Mouse (Mus musculus) retina, postnatal 7 days (tissue): ENCODE results near the gene Magi2.
"Not testable (repeated sequence)": the region's sequence is repeated elsewhere in the genome, so short reads cannot be mapped to it uniquely, and the experiment has no call there.

Experiments used
- DNase-seq: peaks from one replicate; pipeline ENCODE4 v3.0.0-alpha.2; 2012; ENCODE audit warnings: low read depth, low spot score

The Magi2 gene

GRCm38 (mm10) chr5:19226866-19227243, at the start of gene Magi2:
Gene Magi2, plus strand, starts transcription at chr5:19227036.
- DNase-seq: no peak

DNA sequence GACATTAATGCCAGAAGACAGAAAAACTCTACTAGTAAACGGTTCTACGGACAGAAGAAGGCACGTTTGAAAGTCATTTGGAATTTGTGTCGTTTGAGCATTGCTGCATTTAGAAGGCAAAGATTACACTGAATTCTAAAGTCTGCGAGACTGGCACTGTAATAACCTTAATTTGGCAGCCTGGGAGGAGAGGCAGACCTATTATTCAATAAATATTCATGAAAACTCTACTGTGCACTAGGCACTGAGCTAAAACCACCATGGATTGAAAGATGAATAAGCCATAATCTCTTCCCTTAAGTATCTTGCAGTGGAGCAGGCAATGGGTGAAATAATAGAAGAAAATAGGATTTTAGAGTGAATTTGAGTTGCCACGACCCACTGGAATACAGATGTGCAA, 48.2 kb upstream of the Magi2 start:
- DNase-seq: no peak

DNA sequence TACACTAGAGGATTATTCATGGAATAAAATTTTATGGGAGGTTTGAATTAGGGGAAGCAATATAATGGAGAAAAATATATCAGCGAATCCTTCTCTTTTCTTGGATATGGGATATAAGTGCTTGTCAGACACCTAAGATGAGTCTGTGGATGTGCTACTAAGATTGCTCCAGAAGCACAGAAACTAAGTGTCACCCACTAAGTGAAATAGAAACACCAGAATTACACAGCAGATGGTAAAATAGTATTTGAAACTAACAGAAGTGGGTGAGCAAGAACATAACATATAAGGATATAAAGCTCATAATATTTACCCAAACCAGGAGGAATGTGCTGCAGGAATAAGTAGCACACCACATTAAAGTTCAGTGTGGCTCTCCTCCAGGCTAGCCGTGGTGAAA, 40.7 kb upstream of the Magi2 start:
- DNase-seq: no peak

GRCm38 (mm10) chr5:19211665-19212064, 15.2 kb upstream of the Magi2 start:
- DNase-seq: no peak

DNA sequence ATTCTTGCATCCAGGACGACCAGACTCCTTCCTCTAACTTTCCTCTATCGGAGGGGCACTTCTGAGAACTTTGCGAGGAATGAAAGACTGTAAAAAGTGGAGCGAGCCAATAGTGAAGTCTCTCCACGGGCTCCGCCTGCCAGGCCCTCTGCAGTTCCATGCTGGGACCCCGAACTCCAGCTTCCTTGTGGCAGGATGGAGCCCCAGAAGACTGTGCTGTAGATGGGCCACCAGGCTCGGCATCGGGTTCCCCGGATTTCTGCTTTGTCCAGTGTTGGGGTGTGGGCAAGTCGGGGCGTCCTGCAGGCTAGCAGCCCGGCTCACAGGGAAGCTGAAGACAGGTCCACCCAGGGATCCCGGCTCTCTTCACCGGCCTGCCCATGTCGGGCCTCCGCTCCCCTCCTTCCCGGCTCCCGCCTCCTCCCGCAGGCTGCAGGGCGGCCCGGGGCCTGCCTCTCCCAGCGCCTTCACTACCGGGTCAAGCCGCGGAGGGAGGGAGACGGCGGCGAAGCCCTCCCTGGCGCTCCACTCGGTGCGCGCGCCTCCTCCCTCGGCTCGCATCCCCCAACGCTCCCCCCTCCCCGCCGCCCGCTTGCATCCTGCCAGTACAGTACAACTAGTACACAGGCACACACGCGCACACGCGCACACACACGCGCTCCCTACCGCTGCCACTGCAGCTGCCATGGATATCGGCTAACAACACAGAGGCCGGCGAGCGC, 531 bp upstream of the Magi2 start:
- DNase-seq: peak; percentile 82

- peak; percentile 9 for DNase-seq
These were observed 445 bp downstream of the Magi2 start for GRCm38 (mm10) chr5:19227281-19227680.

DNA sequence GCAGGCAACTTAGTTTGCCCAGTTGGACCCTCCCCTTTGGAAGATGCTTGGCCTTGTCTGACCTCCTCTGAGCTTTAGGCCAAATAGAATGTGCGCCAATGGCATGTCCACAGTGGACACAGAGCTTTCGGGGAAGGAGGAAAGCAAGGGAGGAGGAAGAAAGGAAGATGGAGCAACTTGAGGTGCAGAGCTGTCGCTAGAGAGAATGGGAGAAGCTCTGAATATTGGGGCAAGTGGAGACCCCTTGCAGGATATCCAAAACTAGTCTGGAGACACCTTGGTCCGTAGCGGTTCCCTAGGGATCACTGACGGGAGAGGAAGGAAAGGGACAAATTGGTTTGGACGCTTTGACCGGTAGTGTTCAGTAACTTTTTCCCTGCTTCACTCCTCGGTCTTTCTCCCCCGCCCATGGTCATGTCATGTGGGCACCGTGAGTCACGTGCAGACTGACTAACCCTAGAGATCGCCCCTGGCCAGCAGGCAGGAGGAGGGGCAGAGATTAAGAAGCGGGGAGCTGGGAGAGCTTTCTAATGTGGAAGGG, 1.0 kb downstream of the Magi2 start:
- peak; percentile 49 for DNase-seq

GRCm38 (mm10) chr5:19241797-19242196, 15.0 kb downstream of the Magi2 start:
- no peak for DNase-seq

- DNase-seq: no peak
These were observed 19.6 kb downstream of the Magi2 start for GRCm38 (mm10) chr5:19246426-19246825.

DNA sequence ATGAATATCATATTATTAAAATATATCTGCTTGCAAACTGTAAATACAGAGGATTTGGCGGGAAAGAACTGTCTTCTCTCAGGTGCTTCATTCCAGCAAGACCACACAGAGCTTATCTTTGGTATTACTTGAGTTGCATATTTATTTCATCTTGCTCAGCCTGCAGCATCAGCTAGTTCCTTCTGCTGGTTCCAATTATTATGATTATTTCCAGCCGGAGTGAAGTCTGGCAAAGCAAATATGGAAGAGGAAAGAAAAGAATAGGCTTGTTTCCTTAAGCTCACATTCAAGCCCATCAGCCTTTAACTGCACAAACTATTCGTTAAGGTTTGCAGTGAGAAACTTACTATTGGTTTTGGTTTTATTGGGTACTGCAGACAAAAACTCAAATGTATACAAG, 20.4 kb downstream of the Magi2 start:
- no peak for DNase-seq

DNA sequence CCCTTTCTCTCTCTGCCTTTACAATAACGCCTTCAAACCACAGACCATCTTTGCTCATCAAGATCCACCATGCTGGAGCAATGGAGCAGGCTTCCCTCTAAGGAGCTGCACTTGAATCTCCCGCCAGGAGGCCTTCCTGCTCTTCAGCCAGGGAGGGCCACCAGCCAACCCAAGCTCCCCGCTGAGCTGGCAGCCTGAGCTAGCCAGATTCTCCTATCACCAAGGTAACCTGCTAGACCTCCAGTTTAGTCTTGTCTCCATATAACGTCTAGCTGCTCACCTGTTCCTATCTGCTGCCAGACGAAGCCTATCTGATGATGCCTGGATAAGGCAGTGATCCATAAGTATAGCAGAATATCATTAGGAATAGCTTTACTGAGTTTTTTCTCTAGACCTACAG, 36.0 kb downstream of the Magi2 start:
- DNase-seq: no peak

GRCm38 (mm10) chr5:19264627-19265026, 37.8 kb downstream of the Magi2 start:
- DNase-seq: no peak

DNA sequence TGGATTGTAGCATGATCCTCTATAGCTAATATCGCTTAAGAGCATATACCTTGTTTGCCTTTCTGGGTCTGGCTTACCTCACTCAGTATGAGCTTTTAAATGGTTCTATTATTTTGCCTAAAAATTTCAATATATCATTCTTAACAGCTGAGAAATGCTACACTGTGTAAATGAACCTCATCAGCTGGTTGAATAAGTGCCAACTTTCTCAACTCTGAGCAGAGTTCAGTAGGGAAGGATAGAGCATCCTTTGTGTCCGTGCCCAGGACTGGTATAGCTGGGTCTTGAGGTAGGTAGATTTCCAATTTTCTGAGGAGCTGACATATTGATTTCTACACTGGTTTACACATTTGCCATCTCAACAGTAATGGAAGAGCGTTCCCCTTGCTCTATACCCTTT, 65.7 kb downstream of the Magi2 start:
- DNase-seq: no peak

DNA sequence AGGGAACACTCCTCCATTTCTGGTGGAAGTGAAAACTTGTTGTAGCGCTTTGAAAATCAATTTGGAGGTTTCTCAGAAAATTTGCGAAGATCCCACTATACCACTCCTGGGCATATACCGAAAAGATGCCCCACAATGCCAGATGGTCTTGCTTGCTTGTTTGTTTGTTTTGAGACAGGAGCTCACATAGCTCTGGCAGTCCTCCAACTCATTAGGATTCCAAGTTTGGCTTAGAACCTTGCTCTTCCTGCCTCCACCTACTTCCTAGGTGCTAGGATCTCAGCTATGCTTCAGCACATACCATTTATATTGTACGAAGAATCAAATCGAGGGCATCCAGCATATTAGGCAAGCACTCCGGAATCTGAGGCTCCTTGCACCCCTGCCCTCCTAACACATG, 79.8 kb downstream of the Magi2 start:
- DNase-seq: no peak

DNA sequence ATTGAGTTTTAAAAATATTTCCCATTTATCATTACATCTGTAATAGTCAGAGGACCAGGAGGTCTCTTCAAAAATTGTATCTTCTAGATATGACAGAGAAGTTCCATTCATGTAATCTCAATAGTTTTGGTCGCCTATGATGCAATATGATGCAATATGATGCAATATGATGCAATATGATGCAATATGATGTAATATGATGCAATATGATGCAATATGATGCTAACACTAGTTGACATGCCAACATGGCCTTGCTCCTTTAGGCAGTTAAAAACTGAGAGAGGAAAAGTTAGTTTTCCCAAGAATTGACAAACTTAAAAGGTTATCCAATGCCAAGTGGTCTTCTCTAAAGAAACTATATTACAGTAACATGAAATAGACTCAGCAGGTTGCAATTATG, 83.0 kb downstream of the Magi2 start:
- no peak for DNase-seq

DNA sequence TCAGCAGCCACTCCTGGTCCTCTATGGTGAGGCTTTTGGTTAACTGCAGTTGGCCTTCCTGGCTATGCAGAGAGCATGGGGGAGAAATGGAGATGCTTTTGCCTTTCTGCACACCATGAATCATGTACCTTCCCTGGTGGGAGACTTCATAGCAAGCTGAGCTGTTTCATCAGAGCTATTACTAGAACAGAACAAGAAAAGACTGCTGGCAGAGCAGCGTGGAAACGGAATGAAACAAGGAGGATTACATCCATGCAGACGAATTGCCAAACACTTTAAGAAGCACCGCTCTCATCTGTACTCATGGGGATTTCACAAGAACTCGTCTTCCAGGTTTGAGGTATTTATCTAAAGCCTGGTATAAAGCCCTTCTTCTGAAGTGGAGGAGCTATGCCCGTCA, 95.7 kb downstream of the Magi2 start:
- no peak for DNase-seq

DNA sequence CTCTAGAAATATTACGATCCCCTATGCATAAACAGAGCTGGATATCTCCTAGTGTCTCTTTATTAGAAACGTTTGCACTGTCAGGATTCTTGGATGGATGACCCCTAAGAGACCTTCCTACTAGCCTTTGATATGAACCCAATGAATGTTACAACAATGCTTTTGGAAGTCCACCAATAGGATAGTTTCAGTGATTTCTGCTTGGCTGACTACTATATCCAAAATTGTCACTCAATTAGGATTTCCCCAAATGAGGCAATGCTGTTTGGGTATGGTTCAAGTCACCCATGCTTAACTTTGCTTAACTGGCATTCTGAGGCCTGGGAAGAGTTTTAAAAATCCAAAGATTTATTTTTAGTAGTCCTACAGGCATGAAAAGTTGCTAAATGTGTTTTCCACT, 110.7 kb downstream of the Magi2 start:
- no peak for DNase-seq

- no peak for DNase-seq
These were observed 141.3 kb downstream of the Magi2 start for GRCm38 (mm10) chr5:19368175-19368574.

DNA sequence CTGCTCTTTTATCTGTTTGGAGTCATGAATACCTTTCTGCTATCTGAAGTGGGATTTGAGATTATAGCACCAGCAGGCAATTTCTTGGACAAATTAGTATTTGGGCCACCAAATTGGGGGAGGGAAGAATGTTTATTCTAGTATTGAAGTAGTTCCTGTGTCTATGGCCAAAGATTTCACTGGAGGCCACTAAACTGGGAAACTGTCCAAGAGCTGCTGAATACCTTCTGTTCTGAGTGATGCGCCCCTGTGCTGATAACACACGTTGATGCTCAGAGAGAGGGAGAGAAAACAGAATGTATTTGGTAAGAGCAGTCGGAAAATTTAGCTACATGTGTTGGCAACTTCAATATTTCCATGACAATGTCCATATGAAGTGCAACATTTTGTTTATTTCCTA, 169.0 kb downstream of the Magi2 start:
- DNase-seq: no peak

GRCm38 (mm10) chr5:19400299-19400698, 173.5 kb downstream of the Magi2 start:
- no peak for DNase-seq

DNA sequence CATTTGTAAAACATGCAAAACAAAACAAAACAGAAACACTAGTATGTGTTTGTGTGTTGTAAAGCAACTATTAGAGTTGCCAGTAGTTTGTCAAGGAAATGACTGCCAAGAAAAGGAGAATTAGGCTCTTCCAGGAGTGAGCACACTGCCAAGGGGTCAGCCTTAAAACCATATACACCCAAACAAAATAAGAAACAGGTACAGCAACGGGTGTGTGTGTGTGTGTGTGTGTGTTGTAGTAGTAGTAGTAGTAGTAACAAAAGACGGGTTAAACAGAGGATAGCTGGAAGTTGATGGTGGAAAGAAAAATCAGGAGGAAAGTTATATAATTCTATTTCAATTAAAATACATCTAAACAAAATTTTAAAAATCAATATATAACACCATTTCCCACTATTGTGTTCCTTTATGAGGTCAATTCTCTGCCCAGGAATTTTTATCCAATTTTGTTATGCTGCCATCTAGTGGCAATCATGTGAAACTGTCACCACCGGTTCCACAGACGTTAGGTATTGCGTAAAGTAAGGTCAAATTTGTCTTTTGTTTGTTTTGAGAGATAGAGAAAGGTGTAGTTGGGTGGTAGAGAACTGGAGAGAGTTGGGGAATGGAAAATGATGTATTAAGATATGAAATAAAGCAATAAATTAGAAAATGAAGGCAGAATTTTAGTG, 174.0 kb downstream of the Magi2 start:
- peak; percentile 24 for DNase-seq

DNA sequence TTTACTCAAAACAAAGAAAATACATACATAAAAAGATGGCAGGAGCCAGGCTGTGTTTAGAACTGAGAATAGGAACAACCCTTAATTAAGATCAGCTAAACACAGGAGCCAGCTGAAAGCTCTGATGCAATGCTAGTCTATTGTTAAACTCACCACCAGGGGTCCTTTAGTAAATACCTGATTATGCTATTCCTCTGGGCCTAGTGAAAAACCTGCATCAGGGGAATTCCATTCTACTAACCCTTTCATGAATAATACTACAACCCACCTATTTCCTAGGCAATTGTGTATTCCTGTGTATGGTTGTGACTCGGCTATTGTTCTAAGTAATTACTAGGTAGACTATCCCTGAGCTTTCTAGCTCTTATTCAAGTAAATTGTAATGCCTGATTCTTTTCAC, 177.4 kb downstream of the Magi2 start:
- DNase-seq: not testable (repeated sequence)

- DNase-seq: no peak
These were observed 187.7 kb downstream of the Magi2 start for GRCm38 (mm10) chr5:19414556-19414955.
